Mouse (Mus musculus): ENCODE results near the gene Ptpn4. TPM values are rescaled to one million over a fixed set of nuclear protein-coding genes. Genes with fewer than 3 reads are reported as not detected.

The Ptpn4 gene
- polyA plus RNA-seq (2015; fragmentation: Nextera tagmentation; extraction: Ambion mirVana), result 8.3 and 18.8 TPM in 2 replicates

- Histone ChIP-seq H3K27me3 (no peaks in the 10 kb centered on the region), H3K4me3 (peak within 1 kb of the TSS; percentile 81), H3K9ac (peak within 1 kb of the TSS; percentile 92), H3K4me1 (replicated peaks) (peaks cover 28% of the 10 kb centered on the region), H3K4me2 (peak within 1 kb of the TSS; percentile 73), H3K27ac (replicated peaks) (peak within 1 kb of the TSS; percentile 96), H3K9me3 (no peaks in the 10 kb centered on the region), H3K36me3 (no peaks in the 10 kb centered on the region)
- under 1% methylated on average over 78 of the region's 79 CpGs for WGBS
- peak; percentile 100 for ATAC-seq (ENCODE audit: low read depth)
Observed at GRCm38 (mm10) chr1:119837035-119837751, at the start of gene Ptpn4. TSS of gene Ptpn4 (minus strand) at chr1:119837613.

- no peaks in the 10 kb centered on the region for H3K27me3 ChIP-seq
- H3K4me2 ChIP-seq, result no peak overlapping the region
- 68% methylated on average over 7 of the region's 7 CpGs for WGBS
- H3K9me3 ChIP-seq, result no peaks in the 10 kb centered on the region
- no peak overlapping the region for H3K9ac ChIP-seq
- H3K4me1 ChIP-seq (replicated peaks), result no peaks in the 10 kb centered on the region
- no peak overlapping the region for H3K27ac ChIP-seq (replicated peaks)
- H3K4me3 ChIP-seq, result no peak overlapping the region
- no peaks in the 10 kb centered on the region for H3K36me3 ChIP-seq
- no peak for ATAC-seq (ENCODE audit: low read depth)
Observed at GRCm38 (mm10) chr1:119886320-119886719, 48.9 kb upstream of the Ptpn4 start.

- no peak for ATAC-seq (ENCODE audit: low read depth)
- WGBS, result 82% methylated on average over 3 of the region's 3 CpGs
- H3K9ac ChIP-seq, result no peak overlapping the region
Observed at GRCm38 (mm10) chr1:119884272-119884671, 46.9 kb upstream of the Ptpn4 start.

GRCm38 (mm10) chr1:119878909-119879308 is 41.5 kb upstream of the Ptpn4 start:
- H3K27ac ChIP-seq (replicated peaks), result no peak overlapping the region
- no peak overlapping the region for H3K4me2 ChIP-seq
- H3K9me3 ChIP-seq, result no peaks in the 10 kb centered on the region
- H3K4me3 ChIP-seq, result no peak overlapping the region
- no peaks in the 10 kb centered on the region for H3K4me1 ChIP-seq (replicated peaks)
- no peaks in the 10 kb centered on the region for H3K27me3 ChIP-seq
- ATAC-seq (ENCODE audit: low read depth), result peak; percentile 63; the same call in 1 of the 2 replicates
- no peak overlapping the region for H3K9ac ChIP-seq
- WGBS, result 59% methylated on average over 7 of the region's 7 CpGs
- H3K36me3 ChIP-seq, result no peaks in the 10 kb centered on the region

More at GRCm38 (mm10) chr1:119884272-119884671, 46.9 kb upstream of the Ptpn4 start:
- H3K27me3 ChIP-seq, result no peaks in the 10 kb centered on the region
- no peaks in the 10 kb centered on the region for H3K36me3 ChIP-seq
- H3K4me2 ChIP-seq, result no peak overlapping the region
- H3K4me1 ChIP-seq (replicated peaks), result no peaks in the 10 kb centered on the region
- H3K4me3 ChIP-seq, result no peak overlapping the region
- no peaks in the 10 kb centered on the region for H3K9me3 ChIP-seq
- H3K27ac ChIP-seq (replicated peaks), result no peak overlapping the region

GRCm38 (mm10) chr1:119877469-119877868 is 40.1 kb upstream of the Ptpn4 start:
- no peak overlapping the region for H3K4me3 ChIP-seq

GRCm38 (mm10) chr1:119868395-119869161 is 31.2 kb upstream of the Ptpn4 start:
- peak; percentile 32; the same call in 1 of the 2 replicates for ATAC-seq (ENCODE audit: low read depth)

More at GRCm38 (mm10) chr1:119877469-119877868, 40.1 kb upstream of the Ptpn4 start:
- no peaks in the 10 kb centered on the region for H3K4me1 ChIP-seq (replicated peaks)
- WGBS, result 93% methylated on average over 4 of the region's 4 CpGs
- no peak overlapping the region for H3K4me2 ChIP-seq
- no peaks in the 10 kb centered on the region for H3K36me3 ChIP-seq
- no peaks in the 10 kb centered on the region for H3K27me3 ChIP-seq
- no peaks in the 10 kb centered on the region for H3K9me3 ChIP-seq
- H3K9ac ChIP-seq, result no peak overlapping the region
- H3K27ac ChIP-seq (replicated peaks), result no peak overlapping the region
- ATAC-seq (ENCODE audit: low read depth), result no peak

GRCm38 (mm10) chr1:119867300-119867699 is 29.9 kb upstream of the Ptpn4 start:
- Histone ChIP-seq H3K4me1 (replicated peaks) (peaks cover 22% of the 10 kb centered on the region), H3K27ac (replicated peaks) (no peak overlapping the region), H3K36me3 (no peaks in the 10 kb centered on the region), H3K27me3 (no peaks in the 10 kb centered on the region), H3K4me2 (no peak overlapping the region), H3K9ac (no peak overlapping the region), H3K9me3 (no peaks in the 10 kb centered on the region), H3K4me3 (no peak overlapping the region)
- no peak for ATAC-seq (ENCODE audit: low read depth)
- WGBS, result 35% methylated on average over 2 of the region's 2 CpGs

More at GRCm38 (mm10) chr1:119868395-119869161, 31.2 kb upstream of the Ptpn4 start:
- Histone ChIP-seq H3K27me3 (no peaks in the 10 kb centered on the region), H3K27ac (replicated peaks) (no peak overlapping the region), H3K4me3 (no peak overlapping the region), H3K36me3 (no peaks in the 10 kb centered on the region), H3K9ac (no peak overlapping the region), H3K9me3 (no peaks in the 10 kb centered on the region), H3K4me2 (no peak overlapping the region), H3K4me1 (replicated peaks) (peaks cover 22% of the 10 kb centered on the region)
- 37% methylated on average over 13 of the region's 13 CpGs for WGBS

- no peaks in the 10 kb centered on the region for H3K36me3 ChIP-seq
- no peaks in the 10 kb centered on the region for H3K27me3 ChIP-seq
- H3K9ac ChIP-seq, result no peak overlapping the region
- ATAC-seq (ENCODE audit: low read depth), result no peak
- H3K27ac ChIP-seq (replicated peaks), result no peak overlapping the region
- H3K4me2 ChIP-seq, result no peak overlapping the region
- WGBS, result 72% methylated on average over 6 of the region's 6 CpGs
- no peak overlapping the region for H3K4me3 ChIP-seq
- H3K9me3 ChIP-seq, result no peaks in the 10 kb centered on the region
- peaks cover 22% of the 10 kb centered on the region for H3K4me1 ChIP-seq (replicated peaks)
Observed at GRCm38 (mm10) chr1:119865311-119865710, 27.9 kb upstream of the Ptpn4 start.

- Histone ChIP-seq H3K27me3 (no peaks in the 10 kb centered on the region), H3K9ac (no peak overlapping the region), H3K27ac (replicated peaks) (no peak overlapping the region), H3K4me1 (replicated peaks) (peaks cover 12% of the 10 kb centered on the region), H3K36me3 (no peaks in the 10 kb centered on the region), H3K4me2 (no peak overlapping the region), H3K9me3 (no peaks in the 10 kb centered on the region), H3K4me3 (no peak overlapping the region)
- WGBS, result 76% methylated on average over 7 of the region's 7 CpGs
- no peak for ATAC-seq (ENCODE audit: low read depth)
Observed at GRCm38 (mm10) chr1:119863507-119864296, 26.3 kb upstream of the Ptpn4 start.

- Histone ChIP-seq H3K4me2 (no peak overlapping the region), H3K27ac (replicated peaks) (no peak overlapping the region), H3K36me3 (no peaks in the 10 kb centered on the region), H3K9ac (no peak overlapping the region), H3K4me3 (no peak overlapping the region), H3K9me3 (no peaks in the 10 kb centered on the region), H3K4me1 (replicated peaks) (no peaks in the 10 kb centered on the region), H3K27me3 (no peaks in the 10 kb centered on the region)
- 81% methylated on average over 5 of the region's 5 CpGs for WGBS
- no peak for ATAC-seq (ENCODE audit: low read depth)
Observed at GRCm38 (mm10) chr1:119859566-119859965, 22.2 kb upstream of the Ptpn4 start.

- Histone ChIP-seq H3K4me1 (replicated peaks) (no peaks in the 10 kb centered on the region), H3K4me3 (no peak overlapping the region), H3K36me3 (no peaks in the 10 kb centered on the region), H3K9ac (no peak overlapping the region), H3K9me3 (no peaks in the 10 kb centered on the region), H3K4me2 (no peak overlapping the region), H3K27me3 (no peaks in the 10 kb centered on the region), H3K27ac (replicated peaks) (no peak overlapping the region)
- ATAC-seq (ENCODE audit: low read depth), result no peak
- 94% methylated on average over 5 of the region's 5 CpGs for WGBS
Observed at GRCm38 (mm10) chr1:119852980-119853379, 15.6 kb upstream of the Ptpn4 start.

GRCm38 (mm10) chr1:119852339-119852738 is 14.9 kb upstream of the Ptpn4 start:
- WGBS, result 91% methylated on average over 4 of the region's 4 CpGs
- Histone ChIP-seq H3K4me1 (replicated peaks) (no peaks in the 10 kb centered on the region), H3K36me3 (no peaks in the 10 kb centered on the region), H3K9me3 (no peaks in the 10 kb centered on the region), H3K27me3 (no peaks in the 10 kb centered on the region), H3K9ac (no peak overlapping the region), H3K27ac (replicated peaks) (no peak overlapping the region), H3K4me3 (no peak overlapping the region), H3K4me2 (no peak overlapping the region)
- no peak for ATAC-seq (ENCODE audit: low read depth)

Measured in neural tube, embryonic 13.5 days (tissue).